Mouse (Mus musculus) forebrain, embryonic 16.5 days (tissue): Measurements from ENCODE around the gene Vasp. TPM values are rescaled to one million over a fixed set of nuclear protein-coding genes. Genes with fewer than 3 reads are reported as not detected.
A peak's percentile ranks its signal among the peaks of the same experiment; 100 is the strongest.

Experiments used
- ATAC-seq: fragments of 200-750 bp; cut with Nextera tagmentation; 2 replicates; pipeline ENCODE4 v1.8.0; 2017; ENCODE audit warnings: mild to moderate bottlenecking, moderate library complexity
- H3K27ac ChIP-seq: fragments of 300-500 bp; sonication (generic); 2 replicates; pipeline ENCODE4 v1.5.1; 2014; ENCODE audit warnings: low read length, control low read depth
- H3K27me3 ChIP-seq: fragments of 300-500 bp; sonication (generic); replicated peaks from 2 replicates; pipeline ENCODE4 v1.6.1; 2014; ENCODE audit warnings: low read length; ENCODE audit not compliant: control insufficient read depth, insufficient read depth
- H3K36me3 ChIP-seq: fragments of 300-500 bp; sonication (generic); 2 replicates; pipeline ENCODE4 v1.6.1; 2014; ENCODE audit not compliant: control insufficient read depth, insufficient read depth
- H3K4me1 ChIP-seq: fragments of 300-500 bp; sonication (generic); replicated peaks from 2 replicates; pipeline ENCODE4 v1.6.1; 2014; ENCODE audit warnings: low read length; ENCODE audit not compliant: control insufficient read depth, insufficient read depth
- H3K4me2 ChIP-seq: fragments of 300-500 bp; sonication (generic); 2 replicates; pipeline ENCODE4 v1.6.1; 2014; ENCODE audit warnings: mild to moderate bottlenecking, low read length, control low read depth
- H3K4me3 ChIP-seq: fragments of 300-500 bp; sonication (generic); replicated peaks from 2 replicates; pipeline ENCODE4 v1.5.1; 2014; ENCODE audit warnings: mild to moderate bottlenecking, low read length, control low read depth
- H3K9ac ChIP-seq: fragments of 300-500 bp; sonication (generic); replicated peaks from 2 replicates; pipeline ENCODE4 v1.6.1; 2014; ENCODE audit warnings: low read depth, low read length, control low read depth
- H3K9me3 ChIP-seq: fragments of 300-500 bp; sonication (generic); 2 replicates; pipeline ENCODE4 v1.6.1; 2016; ENCODE audit warnings: low read length; ENCODE audit not compliant: control insufficient read depth
- whole genome bisulfite sequencing: fragments of 180-500 bp; shearing (Covaris S2); extraction: QIAGEN DNeasy Blood & Tissue Kit; methylation state at CpG from one replicate; pipeline ENCODE4 v1.1.7; 2014; 5-methylcytosine and 5-hydroxymethylcytosine counted together
- polyA plus RNA-seq: library from polyadenylated mRNA; unstranded; fragments of >200 nt; fragmentation: Nextera tagmentation; extraction: Ambion mirVana; gene quantifications from 2 replicates; pipeline ENCODE4 v1.2.1, GENCODE M21; 2015

Gene Vasp
- polyA plus RNA-seq, 1 experiment from 2014 or later, result 38.0 TPM

GRCm38 (mm10) chr7:19304501-19305412 lies 33.1 kb upstream of the Vasp start:
- H3K9ac ChIP-seq, result peak overlapping the region; percentile 37
- no peak overlapping the region for H3K27ac ChIP-seq
- ATAC-seq, result no peak
- no peaks in the 10 kb centered on the region for H3K9me3 ChIP-seq
- H3K4me2 ChIP-seq, result peak overlapping the region; percentile 55
- peaks cover 58% of the 10 kb centered on the region for H3K27me3 ChIP-seq
- WGBS, result 1% methylated on average over 47 of the region's 48 CpGs
- H3K4me1 ChIP-seq, result peaks cover 48% of the 10 kb centered on the region
- H3K36me3 ChIP-seq, result no peaks in the 10 kb centered on the region
- peak overlapping the region; percentile 34 for H3K4me3 ChIP-seq

DNA sequence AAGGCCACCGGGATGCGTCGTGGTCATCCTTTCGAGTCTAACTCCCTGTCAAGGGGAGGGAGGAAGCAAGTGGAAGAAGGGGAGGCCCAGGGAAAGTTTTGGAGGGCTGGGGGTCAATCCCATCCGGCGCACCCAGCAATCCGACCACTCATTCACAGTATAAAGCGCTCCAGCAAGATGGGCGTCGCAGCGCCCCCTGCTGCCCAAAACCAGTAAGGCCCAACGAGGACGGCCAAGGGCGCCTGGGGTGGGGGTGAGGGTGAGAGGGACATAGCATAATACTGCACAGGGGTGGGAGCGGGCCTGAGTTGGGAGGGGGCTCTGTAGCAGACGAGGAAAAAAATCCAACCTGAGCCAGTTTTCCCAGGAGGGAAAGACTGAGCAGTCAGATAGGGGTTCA lies 32.2 kb upstream of the Vasp start:
- peaks cover 56% of the 10 kb centered on the region for H3K27me3 ChIP-seq
- no peak for ATAC-seq
- peak overlapping the region; percentile 5; the same call in 1 of the 2 replicates for H3K4me3 ChIP-seq
- H3K9me3 ChIP-seq, result no peaks in the 10 kb centered on the region
- H3K27ac ChIP-seq, result no peak overlapping the region
- H3K36me3 ChIP-seq, result no peaks in the 10 kb centered on the region
- H3K4me2 ChIP-seq, result peak overlapping the region; percentile 29; the same call in 1 of the 2 replicates
- WGBS, result under 1% methylated on average over 16 of the region's 16 CpGs
- peaks cover 39% of the 10 kb centered on the region for H3K4me1 ChIP-seq
- 0 out of 2 replicates have a peak overlapping the region, but pooled peaks have one; percentile 15 for H3K9ac ChIP-seq

DNA sequence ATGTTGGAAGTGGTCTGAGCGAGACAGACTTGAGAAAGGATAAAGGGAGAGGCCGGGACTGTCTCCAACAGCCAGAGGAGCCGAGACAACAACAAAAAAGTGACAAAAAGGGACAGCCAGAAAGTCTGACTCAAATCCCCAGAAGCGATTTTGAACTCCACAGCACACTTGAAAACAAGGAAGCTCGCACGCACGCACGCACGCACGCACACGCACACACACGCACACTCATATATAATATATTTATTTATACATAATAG lies 31.4 kb upstream of the Vasp start:
- no peak overlapping the region for H3K27ac ChIP-seq
- no peak overlapping the region for H3K4me3 ChIP-seq
- peaks cover 36% of the 10 kb centered on the region for H3K4me1 ChIP-seq
- H3K36me3 ChIP-seq, result no peaks in the 10 kb centered on the region
- H3K9me3 ChIP-seq, result no peaks in the 10 kb centered on the region
- no peak overlapping the region for H3K4me2 ChIP-seq
- 80% methylated on average over 12 of the region's 12 CpGs for WGBS
- H3K27me3 ChIP-seq, result peaks cover 56% of the 10 kb centered on the region
- no peak for ATAC-seq
- no peak overlapping the region for H3K9ac ChIP-seq

- WGBS, result 51% methylated on average over 13 of the region's 13 CpGs
- H3K27me3 ChIP-seq, result peaks cover 56% of the 10 kb centered on the region
These were observed 30.8 kb upstream of the Vasp start for GRCm38 (mm10) chr7:19302264-19303045.

DNA sequence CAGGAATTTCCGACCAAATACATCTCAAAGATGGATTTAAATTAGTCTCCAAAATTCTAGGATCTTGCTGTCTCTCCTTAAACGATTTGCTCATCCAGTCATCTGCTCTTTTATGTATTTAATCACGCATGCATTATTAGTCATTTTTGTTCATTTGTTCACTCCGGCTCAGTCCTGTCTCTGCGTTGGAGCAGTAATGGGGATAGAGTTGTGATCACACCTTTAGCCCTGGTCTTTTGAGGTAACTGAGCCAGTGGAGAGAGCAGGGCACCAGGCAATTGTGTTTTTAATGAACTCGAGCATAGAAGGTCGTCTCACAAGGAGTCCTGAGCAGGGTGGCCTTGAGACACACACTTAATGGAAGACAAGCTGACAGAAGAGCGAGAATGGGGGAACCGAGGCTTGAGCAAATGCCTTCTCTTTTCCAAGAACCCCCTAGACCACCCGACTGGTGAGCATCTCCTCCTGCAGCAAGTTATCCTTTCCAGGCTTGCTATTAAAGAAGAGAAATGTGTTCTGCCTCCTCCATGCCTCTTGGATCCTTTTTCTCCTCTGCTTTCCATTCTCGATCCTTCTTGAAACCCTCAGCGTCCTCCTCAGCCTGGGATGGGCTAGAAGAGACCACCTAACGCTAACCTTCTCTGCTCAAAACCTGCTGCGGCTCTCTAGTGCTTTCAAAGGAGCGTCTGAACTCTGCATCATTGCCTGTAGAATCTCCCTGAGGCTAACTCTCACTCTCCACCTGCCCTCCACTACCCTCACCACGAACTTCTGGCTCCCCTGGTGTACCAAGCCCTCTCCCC lies 30.0 kb upstream of the Vasp start:
- Histone ChIP-seq H3K4me2 (peak overlapping the region; percentile 72), H3K9me3 (peaks cover 2% of the 10 kb centered on the region; the same call in 1 of the 2 replicates), H3K27me3 (peaks cover 48% of the 10 kb centered on the region), H3K4me1 (peaks cover 31% of the 10 kb centered on the region), H3K36me3 (no peaks in the 10 kb centered on the region), H3K27ac (no peak overlapping the region), H3K4me3 (peak overlapping the region; percentile 58), H3K9ac (peak overlapping the region; percentile 49)
- 7% methylated on average over 16 of the region's 16 CpGs for WGBS
- ATAC-seq, result no peak

More at GRCm38 (mm10) chr7:19302264-19303045, 30.8 kb upstream of the Vasp start:
- Histone ChIP-seq H3K36me3 (no peaks in the 10 kb centered on the region), H3K4me3 (peak overlapping the region; percentile 58; the same call in 1 of the 2 replicates), H3K27ac (no peak overlapping the region), H3K4me2 (peak overlapping the region; percentile 72), H3K4me1 (peaks cover 31% of the 10 kb centered on the region), H3K9ac (peak overlapping the region; percentile 49), H3K9me3 (no peaks in the 10 kb centered on the region)
- no peak for ATAC-seq

- peaks cover 2% of the 10 kb centered on the region; the same call in 1 of the 2 replicates for H3K9me3 ChIP-seq
- H3K27ac ChIP-seq, result no peak overlapping the region
- peak overlapping the region; percentile 49 for H3K9ac ChIP-seq
- peak overlapping the region; percentile 72 for H3K4me2 ChIP-seq
- peak; percentile 87 for ATAC-seq
- peaks cover 31% of the 10 kb centered on the region for H3K4me1 ChIP-seq
- peak overlapping the region; percentile 58 for H3K4me3 ChIP-seq
- H3K36me3 ChIP-seq, result no peaks in the 10 kb centered on the region
- WGBS, result under 1% methylated on average over 29 of the region's 29 CpGs
- peaks cover 39% of the 10 kb centered on the region for H3K27me3 ChIP-seq
These were observed 29.1 kb upstream of the Vasp start for GRCm38 (mm10) chr7:19300501-19301421.

DNA sequence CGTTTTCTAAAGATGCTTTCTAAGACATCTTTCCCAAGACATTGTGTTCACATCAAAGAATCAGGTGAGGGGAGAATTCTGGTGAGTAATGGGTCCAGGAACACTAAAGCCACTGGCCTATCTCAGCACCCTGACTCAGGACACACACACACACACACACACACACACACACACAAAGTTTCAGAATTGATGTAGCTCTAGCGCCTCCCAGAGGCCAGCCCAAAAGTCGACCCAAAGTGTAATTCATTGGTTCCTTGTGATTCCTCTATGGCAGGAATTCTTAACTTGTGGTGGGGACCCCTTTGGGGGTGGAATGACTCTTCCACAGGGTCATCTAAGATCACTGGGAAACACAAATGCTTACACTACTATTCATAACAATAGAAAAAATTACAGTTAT lies 27.6 kb upstream of the Vasp start:
- peaks cover 6% of the 10 kb centered on the region; the same call in 1 of the 2 replicates for H3K36me3 ChIP-seq
- H3K27ac ChIP-seq, result no peak overlapping the region
- H3K9ac ChIP-seq, result no peak overlapping the region
- H3K4me1 ChIP-seq, result peaks cover 22% of the 10 kb centered on the region
- 21% methylated on average over 3 of the region's 3 CpGs for WGBS
- no peak for ATAC-seq
- peaks cover 2% of the 10 kb centered on the region; the same call in 1 of the 2 replicates for H3K9me3 ChIP-seq
- no peak overlapping the region for H3K4me3 ChIP-seq
- peaks cover 24% of the 10 kb centered on the region for H3K27me3 ChIP-seq
- no peak overlapping the region for H3K4me2 ChIP-seq

DNA sequence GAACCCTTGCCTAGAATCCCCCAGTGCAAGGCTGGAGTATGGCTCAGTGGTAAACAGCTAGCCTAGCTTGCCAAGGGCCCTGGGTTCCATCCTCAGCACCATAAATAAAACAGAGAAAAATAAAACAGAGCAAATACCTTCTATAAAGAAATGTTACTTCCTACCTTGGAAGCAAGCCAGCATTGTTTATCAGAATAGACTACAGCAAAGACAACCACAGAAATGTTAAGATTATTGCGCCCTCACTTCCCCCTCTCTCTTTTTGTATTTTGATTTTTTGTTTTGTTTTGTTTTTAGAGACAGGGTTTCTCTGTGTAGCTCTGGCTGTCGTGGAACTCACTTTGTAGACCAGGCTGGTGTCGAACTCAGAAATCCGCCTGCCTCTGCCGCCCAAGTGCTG lies 26.2 kb upstream of the Vasp start:
- WGBS, result 92% methylated on average over 5 of the region's 5 CpGs
- peaks cover 11% of the 10 kb centered on the region for H3K36me3 ChIP-seq
- H3K4me3 ChIP-seq, result no peak overlapping the region

More for the DNA sequence above, 26.2 kb upstream of the Vasp start:
- Histone ChIP-seq H3K9me3 (peaks cover 2% of the 10 kb centered on the region; the same call in 1 of the 2 replicates), H3K4me1 (peaks cover 15% of the 10 kb centered on the region), H3K9ac (no peak overlapping the region), H3K4me2 (no peak overlapping the region), H3K27me3 (peaks cover 10% of the 10 kb centered on the region), H3K27ac (no peak overlapping the region)
- ATAC-seq, result no peak
